Mouse (Mus musculus): ENCODE results near the gene Anks6. TPM values are rescaled to one million over a fixed set of nuclear protein-coding genes. Genes with fewer than 3 reads are reported as not detected.

Gene Anks6
- total RNA-seq (2021), result 10 to 100 TPM; 21.7 to 25.9 TPM
- long read RNA-seq, experiment 1, partial matches to known transcripts, result 2 of 16 reads
- long read RNA-seq, experiment 1, other reads (novel, unspliced or antisense), result 14 of 16 reads
- long read RNA-seq, experiment 2, partial matches to known transcripts, result 2 of 12 reads
- long read RNA-seq, experiment 2, other reads (novel, unspliced or antisense), result 8 of 12 reads

- Histone ChIP-seq H3K27ac (peak within 1 kb of the TSS; percentile 90), H3K4me3 (peak within 1 kb of the TSS; percentile 63)
- TF ChIP-seq CTCF (conservative IDR thresholded peaks at IDR 0.05), result no peak
- peak; percentile 66 to 81 for DNase-seq (ENCODE audit: low spot score in 2 of 2)
These were observed at the start of gene Anks6 for GRCm38 (mm10) chr4:47056791-47057509. Anks6 (minus strand) TSS chr4:47057427.

- no peak for TF ChIP-seq CTCF (conservative IDR thresholded peaks at IDR 0.05)
- Histone ChIP-seq H3K27ac (no peak overlapping the region), H3K4me3 (no peak overlapping the region)
- no peak for DNase-seq (ENCODE audit: low spot score in 2 of 2)
These were observed 46.3 kb upstream of the Anks6 start for GRCm38 (mm10) chr4:47103561-47103960.

GRCm38 (mm10) chr4:47093647-47094046 lies 36.4 kb upstream of the Anks6 start:
- no peak for DNase-seq (ENCODE audit: low spot score in 2 of 2)
- Histone ChIP-seq H3K4me3 (no peak overlapping the region), H3K27ac (no peak overlapping the region)
- no peak for TF ChIP-seq CTCF (conservative IDR thresholded peaks at IDR 0.05)

GRCm38 (mm10) chr4:47093161-47093560 lies 35.9 kb upstream of the Anks6 start:
- TF ChIP-seq CTCF (conservative IDR thresholded peaks at IDR 0.05), result no peak
- DNase-seq (ENCODE audit: low spot score in 2 of 2), result no peak
- H3K27ac ChIP-seq, result no peak overlapping the region
- H3K4me3 ChIP-seq, result no peak overlapping the region

- H3K27ac ChIP-seq, result no peak overlapping the region; the same call in 1 of the 2 replicates
- H3K4me3 ChIP-seq, result peak overlapping the region; percentile 68
- DNase-seq (ENCODE audit: low spot score in 2 of 2), result no peak
- no peak for TF ChIP-seq CTCF (conservative IDR thresholded peaks at IDR 0.05)
These were observed 35.3 kb upstream of the Anks6 start for GRCm38 (mm10) chr4:47092387-47093021.

GRCm38 (mm10) chr4:47091493-47092386 lies 34.5 kb upstream of the Anks6 start, which contains the start of gene Galnt12:
Galnt12 (plus strand) TSS chr4:47091909.
- no peak for TF ChIP-seq CTCF (conservative IDR thresholded peaks at IDR 0.05)
- H3K4me3 ChIP-seq, result peak within 1 kb of the TSS; percentile 68
- peak within 1 kb of the TSS; percentile 73 for H3K27ac ChIP-seq
- DNase-seq (ENCODE audit: low spot score in 2 of 2), result no peak

GRCm38 (mm10) chr4:47088671-47089070 lies 31.4 kb upstream of the Anks6 start:
- no peak for DNase-seq (ENCODE audit: low spot score in 2 of 2)
- no peak overlapping the region for H3K27ac ChIP-seq
- no peak overlapping the region for H3K4me3 ChIP-seq
- TF ChIP-seq CTCF (conservative IDR thresholded peaks at IDR 0.05), result no peak

GRCm38 (mm10) chr4:47083824-47084223 lies 26.6 kb upstream of the Anks6 start:
- Histone ChIP-seq H3K27ac (no peak overlapping the region), H3K4me3 (no peak overlapping the region)
- no peak for TF ChIP-seq CTCF (conservative IDR thresholded peaks at IDR 0.05)
- DNase-seq (ENCODE audit: low spot score in 2 of 2), result no peak

- H3K4me3 ChIP-seq, result no peak overlapping the region
- no peak for DNase-seq (ENCODE audit: low spot score in 2 of 2)
- TF ChIP-seq CTCF (conservative IDR thresholded peaks at IDR 0.05), result no peak
- H3K27ac ChIP-seq, result peak overlapping the region; percentile 39; the same call in 1 of the 2 replicates
These were observed 23.4 kb upstream of the Anks6 start for GRCm38 (mm10) chr4:47080647-47081010.

- no peak for DNase-seq (ENCODE audit: low spot score in 2 of 2)
- no peak for TF ChIP-seq CTCF (conservative IDR thresholded peaks at IDR 0.05)
- Histone ChIP-seq H3K27ac (peak overlapping the region; percentile 39; the same call in 1 of the 2 replicates), H3K4me3 (no peak overlapping the region)
These were observed 22.9 kb upstream of the Anks6 start for GRCm38 (mm10) chr4:47079997-47080646.

- DNase-seq (ENCODE audit: low spot score in 2 of 2), result no peak
- no peak for TF ChIP-seq CTCF (conservative IDR thresholded peaks at IDR 0.05)
These were observed 17.8 kb upstream of the Anks6 start for GRCm38 (mm10) chr4:47075054-47075453.

GRCm38 (mm10) chr4:47060900-47061299 lies 3.7 kb upstream of the Anks6 start:
- Histone ChIP-seq H3K27ac (no peak overlapping the region), H3K4me3 (no peak overlapping the region)
- TF ChIP-seq CTCF (conservative IDR thresholded peaks at IDR 0.05), result no peak
- no peak for DNase-seq (ENCODE audit: low spot score in 2 of 2)

More at GRCm38 (mm10) chr4:47075054-47075453, 17.8 kb upstream of the Anks6 start:
- no peak overlapping the region for H3K27ac ChIP-seq
- H3K4me3 ChIP-seq, result no peak overlapping the region
